Mouse (Mus musculus): Measurements from ENCODE around the gene Izumo2.

The Izumo2 gene

GRCm38 (mm10) chr7:44708574-44708973 lies at the start of gene Izumo2:
Izumo2 (plus strand) TSS chr7:44708742.
- DNase-seq (ENCODE audit: extremely low spot score) = no peak

DNA sequence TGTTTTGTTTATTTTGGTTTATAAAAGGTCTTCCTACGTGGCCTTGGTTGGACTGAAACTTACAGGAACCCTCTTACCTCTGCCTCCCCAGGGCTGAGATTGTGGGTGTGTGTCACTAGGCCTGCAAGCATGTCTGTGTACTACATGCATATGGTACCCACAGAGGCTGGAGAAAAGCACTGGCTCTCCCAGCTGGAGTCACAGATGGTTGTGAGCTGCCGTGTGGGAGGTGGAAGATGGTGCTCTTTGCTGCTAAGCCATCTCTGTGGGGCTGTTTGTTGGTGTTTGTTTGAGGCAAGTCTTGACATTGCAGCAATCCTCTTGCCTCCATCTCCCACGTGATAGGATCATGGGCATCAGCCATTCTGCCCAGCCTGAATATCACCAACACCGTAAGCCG lies 47.3 kb upstream of the Izumo2 start:
- no peak for DNase-seq (ENCODE audit: extremely low spot score)

DNA sequence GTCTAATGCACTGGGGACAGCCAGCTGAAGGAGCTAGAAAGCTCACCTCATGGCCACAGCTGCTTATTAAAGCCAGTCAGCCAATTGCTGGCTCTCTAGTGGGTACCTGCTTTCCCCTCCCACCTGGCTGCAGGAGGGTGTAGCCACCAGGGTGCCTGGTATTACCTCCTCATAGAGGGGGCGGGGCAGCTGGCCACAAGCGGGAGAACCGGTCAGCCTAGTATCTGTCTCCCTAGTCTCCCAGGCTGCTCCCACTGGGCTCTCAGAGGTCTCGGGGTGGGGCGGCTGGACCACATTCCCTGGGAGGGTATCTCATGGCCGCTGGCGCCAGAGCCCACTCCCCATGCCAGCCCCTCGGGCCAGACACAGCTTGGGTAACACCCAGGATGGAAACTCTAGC lies 46.4 kb upstream of the Izumo2 start:
- peak; percentile 27 for DNase-seq (ENCODE audit: extremely low spot score)

- no peak for DNase-seq (ENCODE audit: extremely low spot score)
Observed at GRCm38 (mm10) chr7:44662569-44662968, 46.0 kb upstream of the Izumo2 start.

GRCm38 (mm10) chr7:44663546-44663945 lies 45.0 kb upstream of the Izumo2 start:
- no peak for DNase-seq (ENCODE audit: extremely low spot score)

GRCm38 (mm10) chr7:44664731-44665130 lies 43.8 kb upstream of the Izumo2 start:
- DNase-seq (ENCODE audit: extremely low spot score) = no peak

DNA sequence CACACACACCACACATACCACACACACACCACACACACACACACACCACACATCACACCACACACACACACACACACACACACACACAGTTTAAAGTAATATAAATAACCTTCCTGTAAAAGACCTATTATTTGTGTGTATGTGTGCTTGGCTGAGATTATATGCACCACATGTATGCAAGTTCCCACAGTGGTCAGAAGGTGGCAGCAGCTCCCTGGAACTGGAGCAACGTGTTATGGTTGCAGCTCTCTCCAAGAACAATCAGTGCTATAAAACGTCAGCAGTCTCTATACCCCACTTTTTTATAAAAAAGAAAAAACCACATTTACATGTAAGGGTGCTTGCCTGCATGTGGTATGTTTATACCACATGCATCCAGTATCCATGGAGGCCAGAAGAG lies 42.1 kb upstream of the Izumo2 start:
- no peak for DNase-seq (ENCODE audit: extremely low spot score)

DNA sequence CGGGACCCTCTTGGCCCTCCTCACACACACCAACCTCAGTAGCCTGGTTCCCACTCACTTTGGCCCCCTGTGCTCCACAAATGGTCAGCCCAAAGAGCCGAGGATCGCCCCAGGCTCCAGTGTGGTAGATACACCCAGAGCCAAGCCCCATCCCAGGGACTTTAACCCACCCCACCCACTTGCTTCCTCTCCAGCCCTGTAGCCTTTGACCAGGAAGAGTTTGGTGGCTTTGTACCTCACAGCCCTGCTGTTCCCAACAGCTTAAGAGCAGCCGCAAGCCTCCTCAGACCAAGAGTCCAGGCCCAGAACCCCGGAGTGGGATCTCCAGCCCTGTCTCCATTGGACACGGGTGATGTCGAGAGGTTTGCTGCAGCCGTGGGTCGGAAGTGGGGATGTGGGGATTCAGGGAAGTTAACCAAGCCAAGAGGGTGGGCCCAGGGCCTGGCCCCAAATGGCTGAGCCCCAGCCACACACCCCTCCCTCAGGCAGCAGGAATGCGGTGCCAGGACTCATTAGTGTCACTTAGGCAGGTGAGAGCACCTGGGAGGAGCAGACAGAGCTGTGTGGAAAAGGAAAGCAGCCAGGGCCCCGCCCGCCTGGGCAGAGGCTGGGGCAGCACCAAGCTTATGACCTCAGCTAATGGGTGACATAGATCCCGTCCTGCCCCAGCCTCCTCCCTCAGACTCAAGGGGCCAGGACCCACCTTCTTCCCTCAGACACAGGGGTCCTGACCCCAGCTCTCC lies 40.4 kb upstream of the Izumo2 start:
- no peak for DNase-seq (ENCODE audit: extremely low spot score)

GRCm38 (mm10) chr7:44669103-44669502 lies 39.4 kb upstream of the Izumo2 start:
- no peak for DNase-seq (ENCODE audit: extremely low spot score)

GRCm38 (mm10) chr7:44670803-44671202 lies 37.7 kb upstream of the Izumo2 start, which contains the start of gene Myh14:
Myh14 (minus strand) TSS chr7:44670843.
- DNase-seq (ENCODE audit: extremely low spot score) = peak; percentile 91

- no peak for DNase-seq (ENCODE audit: extremely low spot score)
Observed at GRCm38 (mm10) chr7:44672193-44672592, 36.3 kb upstream of the Izumo2 start.

- no peak for DNase-seq (ENCODE audit: extremely low spot score)
Observed at GRCm38 (mm10) chr7:44674511-44674910, 34.0 kb upstream of the Izumo2 start.

GRCm38 (mm10) chr7:44675171-44675570 lies 33.4 kb upstream of the Izumo2 start:
- DNase-seq (ENCODE audit: extremely low spot score) = no peak

GRCm38 (mm10) chr7:44676126-44676525 lies 32.4 kb upstream of the Izumo2 start:
- DNase-seq (ENCODE audit: extremely low spot score) = no peak

DNA sequence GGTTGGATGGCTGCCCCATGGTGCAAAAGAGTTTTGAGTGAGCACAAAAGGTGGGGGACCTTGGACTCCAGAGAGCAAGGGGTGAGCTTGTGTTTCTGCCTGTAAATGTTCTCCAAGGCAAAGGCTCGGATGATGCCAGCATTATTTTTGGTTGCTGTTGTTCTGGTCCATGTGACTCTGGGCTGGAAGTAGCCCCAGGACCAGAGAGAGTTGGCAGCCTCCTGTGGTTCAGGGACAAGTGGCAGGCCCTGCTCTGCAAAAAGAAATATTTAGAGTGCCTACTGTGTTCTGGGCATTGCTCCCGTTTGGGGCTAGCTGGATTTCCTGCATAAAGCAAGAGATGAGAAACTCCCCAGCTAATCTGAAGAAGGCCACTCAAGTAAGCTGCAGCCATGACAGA lies 31.9 kb upstream of the Izumo2 start:
- no peak for DNase-seq (ENCODE audit: extremely low spot score)

DNA sequence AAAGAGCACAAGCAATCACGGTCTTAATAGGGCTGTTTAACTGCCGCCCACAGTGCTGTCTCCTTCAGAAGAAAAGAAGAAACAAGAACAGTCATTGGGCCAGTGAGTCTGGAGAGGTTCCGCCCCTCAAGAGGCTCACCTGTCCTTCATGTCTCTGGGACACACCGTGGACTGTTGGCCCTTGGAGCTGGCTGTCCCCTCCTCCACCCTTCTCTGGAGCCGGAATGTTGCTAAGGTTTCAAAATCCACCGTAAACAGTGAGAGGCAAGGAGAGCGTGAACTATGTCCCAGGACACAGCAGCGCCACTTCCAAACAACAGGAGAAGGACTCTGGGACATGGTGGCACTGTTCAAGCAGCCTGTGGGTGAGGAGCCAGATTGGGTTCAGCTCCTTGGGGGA lies 24.9 kb upstream of the Izumo2 start:
- DNase-seq (ENCODE audit: extremely low spot score) = no peak

GRCm38 (mm10) chr7:44685531-44686402 lies 22.8 kb upstream of the Izumo2 start:
- no peak for DNase-seq (ENCODE audit: extremely low spot score)

DNA sequence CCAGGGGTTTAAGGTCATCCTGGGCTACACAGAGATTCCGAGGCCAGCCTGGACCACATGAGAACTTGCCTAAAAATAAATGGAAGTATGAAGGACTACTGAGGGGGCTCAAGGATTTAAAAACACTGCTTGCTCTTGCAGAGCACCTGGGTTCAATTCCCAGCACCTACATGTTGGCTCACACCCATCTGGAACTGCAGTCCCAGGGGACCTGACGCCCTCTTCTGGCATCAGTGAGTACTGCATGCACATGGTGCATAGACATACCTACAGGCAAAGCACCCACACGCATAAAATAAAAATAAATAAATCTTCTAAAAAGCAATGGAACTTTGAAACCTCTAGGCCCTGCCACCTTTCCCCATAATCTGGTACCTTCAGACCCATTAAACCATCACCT lies 19.7 kb upstream of the Izumo2 start:
- no peak for DNase-seq (ENCODE audit: extremely low spot score)

DNA sequence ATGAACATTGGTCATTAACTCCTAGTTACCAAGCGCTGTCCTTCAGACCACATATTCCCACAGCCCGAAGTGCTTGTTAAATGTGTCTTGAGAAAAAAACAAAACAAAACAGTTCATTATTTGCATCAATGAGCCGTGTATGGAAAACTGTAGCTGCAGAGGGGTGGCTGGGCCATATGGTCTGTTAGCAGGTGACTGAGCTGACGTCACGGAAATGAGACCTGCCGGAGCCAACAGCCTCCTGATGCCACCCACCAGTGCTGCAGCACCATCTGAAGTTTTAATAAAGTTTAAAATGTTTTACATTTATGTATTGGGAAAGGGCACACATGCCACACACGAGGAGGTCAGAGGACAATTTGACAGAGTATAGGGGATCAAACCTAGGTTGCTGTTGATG lies 19.2 kb upstream of the Izumo2 start:
- DNase-seq (ENCODE audit: extremely low spot score) = no peak

DNA sequence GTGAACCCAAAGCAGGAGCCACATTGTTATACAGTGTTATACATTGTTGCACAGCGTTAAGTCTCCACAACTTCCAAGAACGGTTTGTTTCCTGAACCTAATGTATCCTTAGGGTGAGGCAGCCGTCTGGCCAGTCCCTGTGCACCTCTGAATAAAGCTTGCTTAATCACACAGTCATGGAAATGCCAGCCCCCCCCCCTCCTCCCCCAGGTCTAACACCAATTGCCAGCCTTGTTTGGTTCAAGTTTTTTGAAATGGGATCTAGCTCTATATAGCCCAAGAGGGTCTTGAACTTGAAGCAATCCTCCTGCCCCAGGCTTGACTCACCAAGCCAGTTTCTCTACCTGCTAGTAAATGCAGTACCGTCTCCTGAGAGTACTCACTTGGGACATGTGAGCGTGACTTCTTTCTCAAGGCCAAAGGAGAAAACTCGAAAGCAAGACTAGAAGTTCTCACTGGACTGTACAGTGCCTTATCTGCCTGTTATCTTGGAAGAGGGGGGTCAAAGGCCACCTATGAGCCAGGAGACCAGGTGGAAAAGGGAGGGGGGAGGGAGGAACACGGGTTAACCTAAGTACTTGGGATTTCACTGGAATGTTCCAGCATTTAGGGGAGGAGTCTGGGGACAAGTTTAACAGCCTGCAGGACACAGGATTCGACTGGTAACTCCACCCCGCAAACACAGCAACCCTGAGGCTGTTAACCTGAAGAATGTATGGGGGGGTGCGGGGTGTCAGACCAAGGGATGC lies 14.9 kb upstream of the Izumo2 start:
- DNase-seq (ENCODE audit: extremely low spot score) = no peak

DNA sequence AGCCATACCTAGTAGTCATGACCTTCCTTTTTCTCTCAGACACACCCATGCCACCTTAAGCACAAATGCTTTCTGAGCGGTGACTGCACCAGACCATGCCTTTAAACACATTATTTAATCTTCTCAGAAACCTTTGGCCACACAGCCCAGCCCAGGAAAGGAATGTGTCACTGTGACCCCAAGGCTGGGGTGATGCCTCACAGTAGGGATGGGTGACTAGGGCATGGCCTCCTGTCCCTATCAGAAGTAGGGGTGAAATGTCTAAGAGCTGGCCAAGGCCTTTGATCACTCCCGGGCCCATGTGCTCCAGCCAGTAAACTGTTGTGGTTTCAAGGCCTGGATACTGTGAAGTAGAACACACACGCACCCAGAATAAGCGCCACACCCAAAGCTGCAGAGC lies 13.3 kb upstream of the Izumo2 start:
- no peak for DNase-seq (ENCODE audit: extremely low spot score)

GRCm38 (mm10) chr7:44697191-44697710 lies 11.3 kb upstream of the Izumo2 start:
- DNase-seq (ENCODE audit: extremely low spot score) = peak; percentile 23
